Mouse (Mus musculus): ENCODE results near the gene Fev. TPM values are rescaled to one million over a fixed set of nuclear protein-coding genes. Genes with fewer than 3 reads are reported as not detected.

Gene Fev
- polyA plus RNA-seq (2017; shearing (Covaris generic)), result not detected

DNA sequence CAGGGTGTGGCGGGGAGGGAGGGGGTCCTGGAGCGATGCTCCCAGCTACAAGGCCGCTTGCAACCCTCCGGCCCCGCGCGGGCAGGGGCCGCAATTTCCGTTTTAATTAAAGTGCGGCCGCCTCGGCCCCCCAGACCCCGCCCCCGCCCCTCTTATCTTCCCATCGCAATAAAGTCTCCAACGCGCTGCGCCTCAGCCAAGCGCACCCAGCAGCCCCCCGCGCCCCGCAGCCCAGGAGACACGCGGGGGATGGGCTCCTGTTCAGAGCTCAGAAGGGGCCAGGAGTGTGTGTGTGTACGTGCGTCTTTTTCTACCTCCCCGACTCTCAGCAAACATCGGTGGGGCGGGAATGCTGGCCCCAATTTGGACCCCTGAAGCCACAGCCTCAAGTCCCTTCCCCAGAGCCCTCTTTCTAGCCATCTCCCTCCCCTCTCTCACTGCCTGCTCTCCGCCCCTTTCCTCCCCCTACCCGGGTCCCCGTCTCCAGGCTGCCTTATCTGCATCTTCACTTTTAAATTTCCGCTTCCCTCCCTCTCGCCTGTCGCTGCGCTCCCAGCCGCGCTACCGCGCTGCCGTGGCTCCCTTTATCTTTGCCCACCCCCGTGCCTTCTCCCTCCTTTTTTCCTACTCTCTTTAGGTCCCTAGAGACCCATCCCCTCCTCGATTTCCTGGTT is at the start of gene Fev:
Gene Fev, minus strand, starts transcription at position 51 of the 674 bp plus-strand sequence.

GRCm38 (mm10) chr1:74893134-74893855 is 8.1 kb upstream of the Fev start, which contains the start of gene Cryba2:
Gene Cryba2, minus strand, starts transcription at chr1:74893143.

GRCm38 (mm10) chr1:74854306-74855056 is 30.7 kb downstream of the Fev start, which contains the start of gene Cdk5r2:
Gene Cdk5r2, plus strand, starts transcription at chr1:74854934.

Other genes starting within 250 kb of the Fev start
- gene Ttll4, start 223.7 kb downstream of the Fev start, polyA plus RNA-seq (2017; shearing (Covaris generic)), result 10 to 100 TPM; 13.3 to 24.1 TPM
- gene Cyp27a1, start 171.8 kb downstream of the Fev start, polyA plus RNA-seq (2017; shearing (Covaris generic)), result under 1 TPM in 1 of 2 experiments, not detected in 1; 0.66 TPM
- under 1 TPM in 1 of 2 experiments, not detected in 1; 0.15 TPM for gene Prkag3, start 136.2 kb downstream of the Fev start, polyA plus RNA-seq (2017; shearing (Covaris generic))
- gene Wnt6, start 113.5 kb downstream of the Fev start, polyA plus RNA-seq (2017; shearing (Covaris generic)), result under 1 TPM in 1 of 2 experiments, not detected in 1; 0.68 TPM
- gene Wnt10a, start 93.9 kb downstream of the Fev start, polyA plus RNA-seq (2017; shearing (Covaris generic)), result 1 to 10 TPM in 1 of 2 experiments, under 1 TPM in 1; 0.74 to 1.2 TPM
- gene Cdk5r2, start 30.5 kb downstream of the Fev start, polyA plus RNA-seq (2017; shearing (Covaris generic)), result not detected
- gene Cryba2, start 7.7 kb upstream of the Fev start, polyA plus RNA-seq (2017; shearing (Covaris generic)), result not detected
- not detected for gene Cfap65, start 50.2 kb upstream of the Fev start, polyA plus RNA-seq (2017; shearing (Covaris generic))
- under 1 TPM in 1 of 2 experiments, not detected in 1; 0.25 TPM for gene Ihh, start 66.3 kb upstream of the Fev start, polyA plus RNA-seq (2017; shearing (Covaris generic))
- 1 to 10 TPM; 7.1 to 8.1 TPM for gene Nhej1, start 239.8 kb upstream of the Fev start, polyA plus RNA-seq (2017; shearing (Covaris generic))
- under 1 TPM; 0.43 to 0.50 TPM for gene Slc23a3, start 248.5 kb upstream of the Fev start, polyA plus RNA-seq (2017; shearing (Covaris generic))